Mouse (Mus musculus): ENCODE measurements at regions not wholly inside any gene's neighbourhood (a gene's known extent, or its start where the extent isn't known, plus 50 kb on each side); places are given as distances from the start of the nearest gene placed in this dataset.

DNA sequence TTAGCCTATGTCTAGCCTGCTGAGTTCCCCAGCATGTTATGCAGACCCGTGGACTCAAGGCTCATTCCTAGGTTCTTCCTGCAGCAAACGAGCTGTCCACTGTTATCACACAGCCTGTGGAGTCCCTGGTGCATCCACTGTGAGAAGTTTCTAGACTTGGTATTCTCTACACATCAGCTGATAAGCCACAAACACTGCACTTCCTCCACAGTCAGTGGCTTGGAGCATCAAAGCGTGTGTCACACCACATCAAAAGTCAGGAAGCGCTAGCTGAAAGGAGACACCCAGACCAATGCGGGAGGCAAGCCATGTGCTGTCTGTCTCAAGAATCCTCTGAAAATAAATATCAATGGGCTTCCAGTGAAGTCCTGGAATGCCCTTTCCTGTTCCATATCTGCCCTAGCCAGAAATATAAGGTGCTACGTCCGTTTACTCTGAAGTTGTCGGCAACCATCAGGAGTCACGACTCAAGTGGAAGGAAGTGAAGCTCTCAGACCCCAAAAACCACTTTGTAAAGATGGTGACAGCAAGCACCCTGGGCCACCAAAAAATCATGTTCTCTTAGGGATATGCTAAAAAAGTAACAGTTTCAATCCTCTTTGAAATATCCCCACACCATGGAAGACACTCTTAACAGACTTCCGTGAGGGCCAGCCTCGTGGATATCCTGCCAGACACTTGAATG, 227.7 kb downstream of the Adgrl2 start:
- Histone ChIP-seq H3K4me1 (ENCODE audit: control insufficient read depth, insufficient read depth, low read length) (0 out of 2 replicates have a peak, but pooled peaks cover 3% of the 10 kb centered on the region), H3K4me3 (replicated peaks; ENCODE audit: extremely low read depth, low read depth, low read length) (no peak overlapping the region)
- DNase-seq = no peak
- WGBS = 24% methylated on average over 11 of the region's 11 CpGs
- TF ChIP-seq POLR2A (IDR thresholded peaks at IDR 0.05; ENCODE audit: borderline replicate concordance, extremely low read depth, low read depth, low read length) (no peak), CTCF (IDR thresholded peaks at IDR 0.05; ENCODE audit: insufficient read depth, low read length) (no peak)

- Histone ChIP-seq H3K4me1 (ENCODE audit: control insufficient read depth, insufficient read depth, low read length) (0 out of 2 replicates have a peak, but pooled peaks cover 3% of the 10 kb centered on the region), H3K4me3 (replicated peaks; ENCODE audit: extremely low read depth, low read depth, low read length) (no peak overlapping the region)
- no peak for DNase-seq
- no peak for TF ChIP-seq POLR2A (IDR thresholded peaks at IDR 0.05; ENCODE audit: borderline replicate concordance, extremely low read depth, low read depth, low read length)
- TF ChIP-seq CTCF (IDR thresholded peaks at IDR 0.05; ENCODE audit: insufficient read depth, low read length) = no peak
Observed at GRCm38 (mm10) chr3:148761586-148761985, 228.8 kb downstream of the Adgrl2 start.

DNA sequence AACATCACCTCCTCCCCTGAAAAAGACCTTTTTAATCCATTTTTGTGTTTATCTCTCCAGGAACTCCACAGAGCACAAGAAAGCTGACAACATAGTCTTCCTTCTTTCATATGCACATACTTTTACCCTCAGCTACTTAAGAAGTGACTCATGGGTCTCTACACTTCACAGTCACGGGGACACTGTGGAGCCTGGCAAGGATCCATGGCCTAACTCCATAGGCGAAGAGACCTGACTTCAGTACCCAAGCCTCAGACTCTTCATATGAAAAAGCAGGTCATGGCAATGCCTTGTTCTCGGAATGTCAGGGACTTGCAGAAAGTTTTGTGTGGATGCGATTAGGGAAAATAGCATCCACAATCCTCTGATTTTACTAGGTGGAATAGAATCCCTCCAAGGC, 230.9 kb downstream of the Adgrl2 start:
- WGBS = 76% methylated on average over 4 of the region's 4 CpGs
- H3K4me3 ChIP-seq (replicated peaks; ENCODE audit: extremely low read depth, low read depth, low read length) = no peak overlapping the region
- TF ChIP-seq CTCF (IDR thresholded peaks at IDR 0.05; ENCODE audit: insufficient read depth, low read length) (no peak), POLR2A (IDR thresholded peaks at IDR 0.05; ENCODE audit: borderline replicate concordance, extremely low read depth, low read depth, low read length) (no peak)
- no peak for DNase-seq
- 0 out of 2 replicates have a peak, but pooled peaks cover 3% of the 10 kb centered on the region for H3K4me1 ChIP-seq (ENCODE audit: control insufficient read depth, insufficient read depth, low read length)

- TF ChIP-seq POLR2A (IDR thresholded peaks at IDR 0.05; ENCODE audit: borderline replicate concordance, extremely low read depth, low read depth, low read length) (no peak), CTCF (IDR thresholded peaks at IDR 0.05; ENCODE audit: insufficient read depth, low read length) (no peak)
- Histone ChIP-seq H3K4me3 (replicated peaks; ENCODE audit: extremely low read depth, low read depth, low read length) (no peak overlapping the region), H3K4me1 (ENCODE audit: control insufficient read depth, insufficient read depth, low read length) (no peaks in the 10 kb centered on the region)
- DNase-seq = no peak
- WGBS = 91% methylated on average over 3 of the region's 3 CpGs
Observed at GRCm38 (mm10) chr3:148746234-148746633, 244.1 kb downstream of the Adgrl2 start.

DNA sequence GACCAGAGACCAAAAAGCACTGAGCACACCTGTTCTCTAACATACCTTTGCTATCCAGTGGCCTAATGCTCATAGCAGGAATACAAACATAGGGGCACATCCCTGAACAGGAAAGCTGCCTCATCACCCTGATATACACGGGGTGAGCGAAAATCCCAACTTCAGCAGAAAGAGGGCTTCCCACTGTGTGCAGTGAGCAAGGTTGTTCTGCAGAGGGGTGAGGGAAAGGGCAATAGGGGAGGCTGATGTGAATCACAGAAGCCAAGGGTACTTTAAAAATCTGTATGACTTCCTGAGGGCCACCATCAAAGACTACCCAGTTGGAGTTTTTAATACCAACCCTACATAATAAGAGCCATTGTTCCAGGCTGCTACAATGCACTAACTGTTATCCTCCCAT, 245.7 kb downstream of the Adgrl2 start:
- TF ChIP-seq CTCF (IDR thresholded peaks at IDR 0.05; ENCODE audit: insufficient read depth, low read length) (no peak), POLR2A (IDR thresholded peaks at IDR 0.05; ENCODE audit: borderline replicate concordance, extremely low read depth, low read depth, low read length) (no peak)
- WGBS = 64% methylated on average over 2 of the region's 2 CpGs
- H3K4me3 ChIP-seq (replicated peaks; ENCODE audit: extremely low read depth, low read depth, low read length) = no peak overlapping the region
- DNase-seq = no peak
- H3K4me1 ChIP-seq (ENCODE audit: control insufficient read depth, insufficient read depth, low read length) = no peaks in the 10 kb centered on the region

DNA sequence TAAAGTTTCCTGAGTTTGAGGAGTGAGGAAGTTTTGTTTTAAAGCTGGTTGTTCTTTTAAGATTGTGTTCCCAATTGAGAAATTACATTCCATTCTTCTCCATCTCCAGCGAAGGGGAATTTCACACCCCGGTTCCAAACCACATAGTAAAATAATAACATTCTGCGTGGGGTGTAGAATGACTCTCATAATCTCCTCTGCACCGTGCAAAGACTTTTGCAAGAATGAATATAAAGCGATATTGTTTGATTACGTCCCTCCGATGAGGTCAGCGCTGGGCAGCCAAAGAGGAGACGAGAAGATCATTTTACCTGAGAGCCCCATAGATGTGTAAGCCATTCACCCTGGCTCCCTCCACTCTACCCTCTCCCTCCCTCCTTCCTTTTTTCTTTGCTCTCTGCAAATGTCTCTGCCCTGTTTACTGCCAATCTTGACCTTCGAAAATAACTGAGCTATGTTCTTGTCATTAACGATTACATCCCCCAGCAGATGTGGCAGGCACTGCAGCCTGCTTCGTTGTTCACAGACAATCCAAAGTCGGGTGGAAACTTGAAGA, 256.1 kb downstream of the Adgrl2 start:
- TF ChIP-seq CTCF (IDR thresholded peaks at IDR 0.05; ENCODE audit: insufficient read depth, low read length) (no peak), POLR2A (IDR thresholded peaks at IDR 0.05; ENCODE audit: borderline replicate concordance, extremely low read depth, low read depth, low read length) (no peak)
- 60% methylated on average over 13 of the region's 13 CpGs for WGBS

DNA sequence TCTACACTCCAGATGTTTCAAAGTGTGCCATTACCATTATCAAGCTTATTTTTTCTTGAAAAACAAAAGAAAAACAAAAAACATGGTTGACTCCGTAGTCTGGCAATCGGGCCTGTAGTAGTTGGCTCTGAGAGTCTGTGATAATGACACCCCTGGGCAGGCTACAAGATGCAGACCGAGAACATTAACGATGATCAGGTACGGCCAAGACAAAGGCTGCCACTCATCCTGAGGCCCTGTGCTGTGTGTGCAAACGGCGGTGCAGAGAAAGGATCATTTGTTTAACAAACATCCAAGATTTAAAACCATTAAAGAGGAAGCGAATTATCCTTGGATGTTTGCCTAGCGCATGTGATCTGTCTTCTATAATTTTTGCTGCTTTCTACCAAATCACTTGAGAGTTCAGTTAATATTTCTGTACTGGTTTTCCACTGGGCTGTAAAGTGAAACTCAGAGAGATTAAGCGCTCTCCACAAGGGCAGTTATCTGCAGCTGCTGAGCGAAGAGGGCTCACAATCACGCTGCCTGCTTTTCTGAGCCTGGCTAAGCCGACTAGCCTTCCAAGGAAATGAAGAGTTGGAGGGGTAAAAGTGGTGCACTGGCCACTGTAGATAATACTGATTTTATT, 257.0 kb downstream of the Adgrl2 start:
- DNase-seq = no peak
- TF ChIP-seq POLR2A (IDR thresholded peaks at IDR 0.05; ENCODE audit: borderline replicate concordance, extremely low read depth, low read depth, low read length) (no peak), CTCF (IDR thresholded peaks at IDR 0.05; ENCODE audit: insufficient read depth, low read length) (no peak)
- no peaks in the 10 kb centered on the region for H3K4me1 ChIP-seq (ENCODE audit: control insufficient read depth, insufficient read depth, low read length)
- no peak overlapping the region for H3K4me3 ChIP-seq (replicated peaks; ENCODE audit: extremely low read depth, low read depth, low read length)
- 51% methylated on average over 13 of the region's 13 CpGs for WGBS

More for the DNA sequence above, 256.1 kb downstream of the Adgrl2 start:
- no peaks in the 10 kb centered on the region for H3K4me1 ChIP-seq (ENCODE audit: control insufficient read depth, insufficient read depth, low read length)
- no peak overlapping the region for H3K4me3 ChIP-seq (replicated peaks; ENCODE audit: extremely low read depth, low read depth, low read length)
- no peak for DNase-seq

- TF ChIP-seq POLR2A (IDR thresholded peaks at IDR 0.05; ENCODE audit: borderline replicate concordance, extremely low read depth, low read depth, low read length) = no peak
- Histone ChIP-seq H3K4me3 (replicated peaks; ENCODE audit: extremely low read depth, low read depth, low read length) (no peak overlapping the region), H3K4me1 (ENCODE audit: control insufficient read depth, insufficient read depth, low read length) (peaks cover 5% of the 10 kb centered on the region; the same call in 1 of the 2 replicates)
- 90% methylated on average over 3 of the region's 3 CpGs for WGBS
- DNase-seq = no peak
Observed at GRCm38 (mm10) chr3:148731436-148731835, 258.9 kb downstream of the Adgrl2 start.

DNA sequence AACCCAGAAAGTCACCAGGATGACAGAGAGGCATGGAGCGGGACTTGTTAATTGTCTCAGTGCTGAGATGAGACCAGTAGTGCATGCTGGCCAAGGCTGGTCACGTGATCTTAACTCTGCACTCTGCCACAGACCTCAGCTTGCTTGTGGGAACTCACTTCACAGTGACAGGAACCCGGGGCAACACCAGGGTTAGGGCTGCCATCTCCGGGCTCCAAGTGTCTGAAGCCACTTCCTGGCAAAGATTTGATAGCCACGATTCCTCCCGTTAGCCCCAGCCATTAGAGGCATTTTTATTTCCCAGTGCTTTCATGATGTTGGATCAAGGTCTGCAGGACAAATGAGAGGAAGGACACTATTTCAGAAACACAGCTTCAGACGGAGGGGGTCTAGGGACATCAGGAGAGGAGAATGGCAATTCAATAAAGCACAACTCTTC, 261.1 kb downstream of the Adgrl2 start:
- peaks cover 5% of the 10 kb centered on the region; the same call in 1 of the 2 replicates for H3K4me1 ChIP-seq (ENCODE audit: control insufficient read depth, insufficient read depth, low read length)
- no peak overlapping the region for H3K4me3 ChIP-seq (replicated peaks; ENCODE audit: extremely low read depth, low read depth, low read length)
- no peak for DNase-seq
- WGBS = 44% methylated on average over 7 of the region's 7 CpGs
- no peak for TF ChIP-seq POLR2A (IDR thresholded peaks at IDR 0.05; ENCODE audit: borderline replicate concordance, extremely low read depth, low read depth, low read length)
- TF ChIP-seq CTCF (IDR thresholded peaks at IDR 0.05; ENCODE audit: insufficient read depth, low read length) = no peak
